Mouse (Mus musculus): ENCODE results near the gene Ttc39d. TPM values are rescaled to one million over a fixed set of nuclear protein-coding genes. Genes with fewer than 3 reads are reported as not detected.

Ttc39d gene
- polyA plus RNA-seq, 1 experiment from 2014 or later: 0.10 TPM

DNA sequence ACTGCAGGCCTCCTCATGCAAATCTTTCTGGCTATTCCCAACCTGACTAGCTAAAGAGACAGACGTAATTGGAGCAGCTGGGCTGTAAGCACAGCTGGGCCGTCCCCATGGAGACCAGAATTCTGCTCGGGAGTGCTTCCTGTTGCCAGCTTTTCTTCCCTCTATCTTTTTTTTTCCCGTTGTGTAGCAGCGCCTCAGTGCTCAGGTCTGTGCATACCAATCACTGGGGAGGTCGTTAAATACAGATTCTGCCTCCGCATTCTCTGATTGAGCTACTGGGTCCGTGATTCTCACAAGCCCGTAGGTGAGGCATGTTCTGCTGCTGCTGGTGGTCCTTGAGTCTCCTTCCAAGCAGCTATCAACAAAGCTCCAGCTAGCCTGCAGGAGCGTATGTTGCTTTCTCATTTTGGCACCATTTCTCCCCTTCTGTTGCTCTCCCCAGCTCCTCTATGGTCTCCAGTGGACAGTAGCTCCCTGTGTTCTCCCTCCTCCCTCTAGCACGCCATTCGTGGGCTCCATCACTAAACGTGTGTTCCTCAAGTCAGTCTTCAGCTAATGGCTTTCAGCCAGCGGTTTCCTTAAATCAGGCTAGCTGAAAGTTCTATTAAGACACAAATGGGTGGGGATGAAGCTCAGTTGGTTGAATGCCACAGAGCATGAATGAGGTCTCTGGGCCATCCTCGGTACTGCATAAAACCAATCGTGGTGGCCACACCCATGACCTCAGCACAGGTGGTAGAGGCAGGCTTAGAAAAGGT, 38.7 kb upstream of the Ttc39d start:
- Histone ChIP-seq H3K4me3 (replicated peaks; ENCODE audit: low read length) (peak overlapping the region; percentile 20), H3K4me1 (ENCODE audit: control insufficient read depth, insufficient read depth, low read length) (peaks cover 21% of the 10 kb centered on the region), H3K9me3 (replicated peaks; ENCODE audit: control insufficient read depth, low read length) (no peaks in the 10 kb centered on the region), H3K9ac (ENCODE audit: low read length) (peak overlapping the region; percentile 32; the same call in 1 of the 2 replicates), H3K27ac (ENCODE audit: low read length) (peak overlapping the region; percentile 38; the same call in 1 of the 2 replicates), H3K27me3 (ENCODE audit: control insufficient read depth, insufficient read depth, low read length) (no peaks in the 10 kb centered on the region), H3K36me3 (ENCODE audit: control insufficient read depth, insufficient read depth, low read length) (no peaks in the 10 kb centered on the region), H3K4me2 (ENCODE audit: low read depth, low read length) (peak overlapping the region; percentile 49)
- peak; percentile 75; the same call in 1 of the 2 replicates for ATAC-seq (ENCODE audit: insufficient read depth, low FRiP score)
- 21% methylated on average over 16 of the region's 16 CpGs for WGBS

DNA sequence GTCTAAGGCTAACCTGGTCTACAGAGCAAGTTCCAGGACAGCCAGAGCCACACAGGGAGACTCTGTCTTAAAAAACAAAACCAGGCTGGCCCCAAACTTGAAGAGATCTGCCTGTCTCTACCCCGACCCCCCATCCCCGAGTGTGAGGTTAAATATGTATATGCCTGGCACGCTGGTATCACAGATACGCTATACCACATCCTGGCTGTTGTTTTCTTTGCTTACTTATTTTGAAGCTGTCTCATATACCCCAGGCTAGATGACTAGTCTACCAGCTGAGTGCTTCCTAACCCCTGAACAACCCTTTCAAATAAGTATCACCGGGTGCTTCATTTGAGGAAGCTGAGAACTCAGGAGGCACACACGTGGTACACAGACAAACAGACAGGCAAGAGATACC, 37.5 kb upstream of the Ttc39d start:
- ATAC-seq (ENCODE audit: insufficient read depth, low FRiP score): no peak
- no peak overlapping the region for H3K4me2 ChIP-seq (ENCODE audit: low read depth, low read length)
- H3K36me3 ChIP-seq (ENCODE audit: control insufficient read depth, insufficient read depth, low read length): no peaks in the 10 kb centered on the region
- no peak overlapping the region for H3K4me3 ChIP-seq (replicated peaks; ENCODE audit: low read length)
- no peak overlapping the region for H3K27ac ChIP-seq (ENCODE audit: low read length)
- no peaks in the 10 kb centered on the region for H3K27me3 ChIP-seq (ENCODE audit: control insufficient read depth, insufficient read depth, low read length)
- H3K9me3 ChIP-seq (replicated peaks; ENCODE audit: control insufficient read depth, low read length): no peaks in the 10 kb centered on the region
- 91% methylated on average over 6 of the region's 6 CpGs for WGBS
- H3K4me1 ChIP-seq (ENCODE audit: control insufficient read depth, insufficient read depth, low read length): peaks cover 21% of the 10 kb centered on the region
- no peak overlapping the region for H3K9ac ChIP-seq (ENCODE audit: low read length)

DNA sequence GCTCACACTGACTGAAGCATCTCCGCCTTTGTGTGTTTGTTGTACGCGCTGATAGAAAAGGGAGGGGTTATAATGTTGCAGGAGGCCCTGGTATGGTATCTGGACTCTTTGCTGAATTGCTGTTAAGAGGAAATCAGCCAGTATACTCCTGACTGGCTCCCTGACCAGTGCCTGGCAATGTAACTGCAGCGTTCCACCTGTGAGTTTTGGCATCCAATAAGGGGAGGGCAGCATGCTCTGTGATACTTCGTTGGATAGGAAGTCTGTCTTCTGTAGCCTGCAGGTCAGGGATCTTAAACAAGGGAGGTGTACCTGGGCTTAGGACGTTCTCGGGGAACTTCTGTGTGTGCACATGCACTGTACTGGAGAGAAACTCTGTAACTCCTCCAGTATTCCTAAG, 36.3 kb upstream of the Ttc39d start:
- WGBS: 87% methylated on average over 7 of the region's 7 CpGs

DNA sequence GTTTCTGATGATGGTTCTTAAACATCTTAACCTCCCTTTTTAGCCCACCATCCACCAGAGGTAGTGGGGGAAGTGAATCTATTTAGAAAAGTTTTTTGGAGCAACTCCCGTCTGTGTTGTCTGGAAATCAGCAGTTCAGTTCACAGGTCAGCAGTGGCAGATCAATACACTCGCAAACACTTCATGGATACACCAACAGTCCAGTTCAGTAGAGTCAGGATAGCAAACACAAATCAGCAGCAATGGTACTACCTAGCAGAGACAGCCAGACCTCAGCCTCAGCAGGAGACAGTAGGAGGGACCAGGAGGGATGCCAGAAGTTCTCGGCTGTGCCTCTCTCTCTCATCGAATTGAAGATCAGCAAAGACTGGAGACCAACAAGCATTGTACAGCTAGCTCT, 35.3 kb upstream of the Ttc39d start:
- no peak overlapping the region for H3K4me3 ChIP-seq (replicated peaks; ENCODE audit: low read length)
- no peak overlapping the region for H3K27ac ChIP-seq (ENCODE audit: low read length)
- 80% methylated on average over 4 of the region's 4 CpGs for WGBS
- no peaks in the 10 kb centered on the region for H3K36me3 ChIP-seq (ENCODE audit: control insufficient read depth, insufficient read depth, low read length)
- no peak for ATAC-seq (ENCODE audit: insufficient read depth, low FRiP score)
- peaks cover 12% of the 10 kb centered on the region for H3K4me1 ChIP-seq (ENCODE audit: control insufficient read depth, insufficient read depth, low read length)
- no peak overlapping the region for H3K9ac ChIP-seq (ENCODE audit: low read length)
- H3K27me3 ChIP-seq (ENCODE audit: control insufficient read depth, insufficient read depth, low read length): no peaks in the 10 kb centered on the region
- no peaks in the 10 kb centered on the region for H3K9me3 ChIP-seq (replicated peaks; ENCODE audit: control insufficient read depth, low read length)
- no peak overlapping the region for H3K4me2 ChIP-seq (ENCODE audit: low read depth, low read length)

More for the DNA sequence above, 36.3 kb upstream of the Ttc39d start:
- Histone ChIP-seq H3K4me3 (replicated peaks; ENCODE audit: low read length) (no peak overlapping the region), H3K36me3 (ENCODE audit: control insufficient read depth, insufficient read depth, low read length) (no peaks in the 10 kb centered on the region), H3K4me2 (ENCODE audit: low read depth, low read length) (no peak overlapping the region), H3K9ac (ENCODE audit: low read length) (no peak overlapping the region), H3K9me3 (replicated peaks; ENCODE audit: control insufficient read depth, low read length) (no peaks in the 10 kb centered on the region), H3K27me3 (ENCODE audit: control insufficient read depth, insufficient read depth, low read length) (no peaks in the 10 kb centered on the region), H3K27ac (ENCODE audit: low read length) (no peak overlapping the region), H3K4me1 (ENCODE audit: control insufficient read depth, insufficient read depth, low read length) (peaks cover 14% of the 10 kb centered on the region)
- no peak for ATAC-seq (ENCODE audit: insufficient read depth, low FRiP score)

DNA sequence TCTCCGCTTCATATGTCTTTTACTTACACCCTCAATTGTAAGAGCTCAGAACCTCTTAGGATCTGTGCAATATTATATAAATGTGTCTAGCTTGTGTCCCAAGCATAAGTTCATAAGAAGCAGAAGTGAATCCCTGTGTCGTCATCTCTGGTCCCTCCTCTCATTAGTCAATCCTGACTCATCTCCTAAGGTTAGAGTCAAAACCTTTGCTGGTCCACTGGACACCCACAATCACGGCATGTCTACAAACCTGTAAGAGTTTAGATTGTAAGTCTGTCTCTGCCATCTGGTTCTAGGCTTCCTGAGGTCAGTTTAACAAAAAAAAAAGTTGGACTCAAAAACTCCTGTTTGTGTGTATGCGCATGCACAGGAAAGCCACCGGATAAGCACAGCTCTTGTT, 34.5 kb upstream of the Ttc39d start:
- Histone ChIP-seq H3K4me2 (ENCODE audit: low read depth, low read length) (no peak overlapping the region), H3K36me3 (ENCODE audit: control insufficient read depth, insufficient read depth, low read length) (no peaks in the 10 kb centered on the region), H3K4me3 (replicated peaks; ENCODE audit: low read length) (no peak overlapping the region), H3K27me3 (ENCODE audit: control insufficient read depth, insufficient read depth, low read length) (no peaks in the 10 kb centered on the region), H3K27ac (ENCODE audit: low read length) (no peak overlapping the region), H3K9ac (ENCODE audit: low read length) (no peak overlapping the region), H3K4me1 (ENCODE audit: control insufficient read depth, insufficient read depth, low read length) (peaks cover 12% of the 10 kb centered on the region), H3K9me3 (replicated peaks; ENCODE audit: control insufficient read depth, low read length) (no peaks in the 10 kb centered on the region)
- no peak for ATAC-seq (ENCODE audit: insufficient read depth, low FRiP score)
- WGBS: 84% methylated on average over 5 of the region's 5 CpGs

DNA sequence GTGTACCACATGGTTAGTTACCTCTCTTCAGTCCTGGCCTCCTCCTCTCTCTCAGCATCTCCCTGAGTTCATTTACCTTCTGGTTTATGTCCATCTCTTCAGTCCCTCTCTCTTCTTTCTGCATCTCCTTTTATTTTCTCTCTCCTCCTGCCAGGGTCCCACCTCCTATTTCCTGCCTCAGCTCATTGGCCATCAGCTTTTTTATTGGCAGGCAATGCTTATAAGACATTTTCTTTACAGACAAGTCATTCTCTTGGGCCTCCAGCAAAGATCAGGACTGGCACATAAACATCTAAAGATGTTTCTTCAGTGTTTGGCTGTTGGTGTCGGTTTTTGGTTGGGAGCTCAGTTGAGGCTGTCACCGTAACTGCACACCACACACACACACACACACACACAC, 33.6 kb upstream of the Ttc39d start:
- no peaks in the 10 kb centered on the region for H3K27me3 ChIP-seq (ENCODE audit: control insufficient read depth, insufficient read depth, low read length)
- H3K9me3 ChIP-seq (replicated peaks; ENCODE audit: control insufficient read depth, low read length): no peaks in the 10 kb centered on the region
- no peak overlapping the region for H3K9ac ChIP-seq (ENCODE audit: low read length)
- no peaks in the 10 kb centered on the region for H3K36me3 ChIP-seq (ENCODE audit: control insufficient read depth, insufficient read depth, low read length)
- no peak overlapping the region for H3K4me2 ChIP-seq (ENCODE audit: low read depth, low read length)
- peaks cover 3% of the 10 kb centered on the region; the same call in 1 of the 2 replicates for H3K4me1 ChIP-seq (ENCODE audit: control insufficient read depth, insufficient read depth, low read length)
- H3K27ac ChIP-seq (ENCODE audit: low read length): no peak overlapping the region
- ATAC-seq (ENCODE audit: insufficient read depth, low FRiP score): no peak
- no peak overlapping the region for H3K4me3 ChIP-seq (replicated peaks; ENCODE audit: low read length)
- 87% methylated on average over 2 of the region's 2 CpGs for WGBS

DNA sequence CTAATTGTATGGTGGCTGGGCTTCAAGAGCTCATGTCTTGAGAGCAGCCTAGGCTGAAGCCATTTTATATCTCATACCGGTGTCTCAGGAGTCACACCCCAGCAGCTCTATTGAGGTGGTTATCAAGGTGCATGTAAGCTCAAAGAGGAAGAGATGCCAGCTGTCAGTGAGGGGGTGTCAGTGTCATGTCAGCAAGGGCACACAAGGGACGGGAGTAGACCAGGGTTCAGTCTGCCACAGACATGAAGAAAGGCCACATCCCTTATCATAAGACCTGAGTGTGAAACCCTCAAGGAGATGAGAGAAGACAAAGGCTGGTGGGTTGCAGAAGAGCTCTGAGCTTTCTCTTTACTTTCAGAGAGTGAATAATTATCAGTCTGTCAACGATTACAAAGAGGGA, 33.1 kb upstream of the Ttc39d start:
- no peak for ATAC-seq (ENCODE audit: insufficient read depth, low FRiP score)
- Histone ChIP-seq H3K27ac (ENCODE audit: low read length) (no peak overlapping the region), H3K27me3 (ENCODE audit: control insufficient read depth, insufficient read depth, low read length) (no peaks in the 10 kb centered on the region), H3K9me3 (replicated peaks; ENCODE audit: control insufficient read depth, low read length) (no peaks in the 10 kb centered on the region), H3K9ac (ENCODE audit: low read length) (no peak overlapping the region), H3K4me3 (replicated peaks; ENCODE audit: low read length) (no peak overlapping the region), H3K4me1 (ENCODE audit: control insufficient read depth, insufficient read depth, low read length) (no peaks in the 10 kb centered on the region), H3K4me2 (ENCODE audit: low read depth, low read length) (no peak overlapping the region), H3K36me3 (ENCODE audit: control insufficient read depth, insufficient read depth, low read length) (no peaks in the 10 kb centered on the region)
- WGBS: 77% methylated on average over 3 of the region's 3 CpGs

DNA sequence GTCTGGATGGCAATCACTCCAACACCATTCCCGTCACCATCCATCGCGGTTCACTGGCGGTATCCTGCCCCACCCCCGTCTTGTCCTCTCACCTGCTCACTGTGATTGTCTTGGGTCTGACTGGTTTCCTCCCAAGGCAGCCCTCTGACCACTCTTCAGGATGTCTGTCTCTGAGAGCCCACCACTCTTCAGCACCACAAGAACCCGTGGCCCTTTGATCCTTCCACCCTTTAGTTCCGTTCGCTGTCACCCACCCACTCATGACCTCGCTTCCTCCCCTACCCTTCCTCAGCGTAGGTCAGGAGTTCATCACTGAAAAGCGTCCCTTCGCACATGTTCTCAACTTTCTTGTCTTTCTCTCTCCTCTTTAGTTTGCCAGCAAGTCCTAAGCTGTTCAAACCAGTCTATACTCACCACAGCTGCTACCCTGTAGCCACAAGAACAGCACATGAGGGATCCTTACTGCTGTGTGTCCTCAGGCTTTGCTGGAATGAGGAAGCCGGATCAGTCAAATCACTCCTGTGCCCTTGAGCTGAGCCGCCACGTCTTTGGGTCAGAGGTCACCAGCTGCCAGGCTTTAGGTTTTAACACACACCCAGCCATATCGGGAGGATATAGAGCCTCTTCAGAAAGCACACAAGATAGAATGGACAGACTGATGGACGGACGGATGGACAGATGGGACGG, 32.4 kb upstream of the Ttc39d start:
- H3K27me3 ChIP-seq (ENCODE audit: control insufficient read depth, insufficient read depth, low read length): no peaks in the 10 kb centered on the region
- H3K9ac ChIP-seq (ENCODE audit: low read length): no peak overlapping the region
- no peak overlapping the region for H3K4me3 ChIP-seq (replicated peaks; ENCODE audit: low read length)
- WGBS: 72% methylated on average over 19 of the region's 19 CpGs
- no peak overlapping the region for H3K4me2 ChIP-seq (ENCODE audit: low read depth, low read length)
- no peak for ATAC-seq (ENCODE audit: insufficient read depth, low FRiP score)
- no peaks in the 10 kb centered on the region for H3K36me3 ChIP-seq (ENCODE audit: control insufficient read depth, insufficient read depth, low read length)
- no peak overlapping the region for H3K27ac ChIP-seq (ENCODE audit: low read length)
- H3K9me3 ChIP-seq (replicated peaks; ENCODE audit: control insufficient read depth, low read length): no peaks in the 10 kb centered on the region
- H3K4me1 ChIP-seq (ENCODE audit: control insufficient read depth, insufficient read depth, low read length): no peaks in the 10 kb centered on the region

DNA sequence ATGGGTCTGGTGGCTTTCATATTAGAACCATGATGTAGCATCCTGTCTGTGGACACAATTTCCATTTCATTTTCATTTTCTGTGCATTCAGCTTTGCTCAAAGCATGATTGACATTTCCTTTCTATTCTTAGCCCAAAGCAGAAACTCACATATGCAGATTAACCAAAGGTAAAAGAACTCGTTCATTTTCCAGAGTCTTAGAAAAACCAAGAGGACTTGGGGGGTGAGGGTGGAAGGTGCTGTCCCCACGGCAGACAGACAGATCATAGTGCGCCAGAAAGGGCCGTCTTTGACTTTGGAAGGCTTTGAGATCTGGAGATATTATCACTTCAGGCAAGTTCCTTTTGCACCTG, 31.9 kb upstream of the Ttc39d start:
- no peak overlapping the region for H3K27ac ChIP-seq (ENCODE audit: low read length)
- ATAC-seq (ENCODE audit: insufficient read depth, low FRiP score): no peak
- no peaks in the 10 kb centered on the region for H3K27me3 ChIP-seq (ENCODE audit: control insufficient read depth, insufficient read depth, low read length)
- no peaks in the 10 kb centered on the region for H3K9me3 ChIP-seq (replicated peaks; ENCODE audit: control insufficient read depth, low read length)
- no peak overlapping the region for H3K9ac ChIP-seq (ENCODE audit: low read length)
- H3K36me3 ChIP-seq (ENCODE audit: control insufficient read depth, insufficient read depth, low read length): no peaks in the 10 kb centered on the region
- H3K4me3 ChIP-seq (replicated peaks; ENCODE audit: low read length): no peak overlapping the region
- H3K4me1 ChIP-seq (ENCODE audit: control insufficient read depth, insufficient read depth, low read length): no peaks in the 10 kb centered on the region
- WGBS: 86% methylated on average over 4 of the region's 4 CpGs
- no peak overlapping the region for H3K4me2 ChIP-seq (ENCODE audit: low read depth, low read length)
